Mouse (Mus musculus) ovary, postnatal 14 days (tissue): Measurements from ENCODE around the gene Hnrnpul1.
"Not testable (repeated sequence)": the region's sequence is repeated elsewhere in the genome, so short reads cannot be mapped to it uniquely, and the experiment has no call there.

Experiments used
- DNase-seq: peaks from one replicate; pipeline ENCODE4 v3.0.0; 2022; ENCODE audit warnings: low spot score

The Hnrnpul1 gene

GRCm38 (mm10) chr7:25754738-25755467, at the start of gene Hnrnpul1:
Hnrnpul1 (minus strand) TSS chr7:25754757.
- peak; percentile 99 for DNase-seq

GRCm38 (mm10) chr7:25803460-25803859, 48.9 kb upstream of the Hnrnpul1 start:
- no peak for DNase-seq

GRCm38 (mm10) chr7:25802241-25803125, 47.9 kb upstream of the Hnrnpul1 start:
- DNase-seq = peak; percentile 72

- DNase-seq = no peak
Observed at GRCm38 (mm10) chr7:25801031-25801430, 46.5 kb upstream of the Hnrnpul1 start.

GRCm38 (mm10) chr7:25799369-25799768, 44.8 kb upstream of the Hnrnpul1 start:
- no peak for DNase-seq

- DNase-seq = no peak
Observed at GRCm38 (mm10) chr7:25798540-25798939, 44.0 kb upstream of the Hnrnpul1 start.

GRCm38 (mm10) chr7:25794775-25795174, 40.2 kb upstream of the Hnrnpul1 start:
- no peak for DNase-seq

- DNase-seq = no peak
Observed at GRCm38 (mm10) chr7:25793679-25794078, 39.1 kb upstream of the Hnrnpul1 start.

- DNase-seq = not testable (repeated sequence)
Observed at GRCm38 (mm10) chr7:25792966-25793365, 38.4 kb upstream of the Hnrnpul1 start.

GRCm38 (mm10) chr7:25790615-25791014, 36.1 kb upstream of the Hnrnpul1 start:
- no peak for DNase-seq

GRCm38 (mm10) chr7:25789129-25789440, 34.5 kb upstream of the Hnrnpul1 start:
- no peak for DNase-seq

- peak; percentile 65 for DNase-seq
Observed at GRCm38 (mm10) chr7:25788220-25789128, 33.9 kb upstream of the Hnrnpul1 start, which contains the start of gene Axl. Axl (minus strand) TSS chr7:25788705.

- DNase-seq = peak; percentile 25
Observed at GRCm38 (mm10) chr7:25787456-25788219, 33.1 kb upstream of the Hnrnpul1 start.

- no peak for DNase-seq
Observed at GRCm38 (mm10) chr7:25786974-25787373, 32.4 kb upstream of the Hnrnpul1 start.

- no peak for DNase-seq
Observed at GRCm38 (mm10) chr7:25785752-25786151, 31.2 kb upstream of the Hnrnpul1 start.

- no peak for DNase-seq
Observed at GRCm38 (mm10) chr7:25784808-25785207, 30.3 kb upstream of the Hnrnpul1 start.

- no peak for DNase-seq
Observed at GRCm38 (mm10) chr7:25783746-25784145, 29.2 kb upstream of the Hnrnpul1 start.

- DNase-seq = no peak
Observed at GRCm38 (mm10) chr7:25782744-25783143, 28.2 kb upstream of the Hnrnpul1 start.

GRCm38 (mm10) chr7:25781937-25782610, 27.5 kb upstream of the Hnrnpul1 start:
- DNase-seq = no peak

- DNase-seq = peak; percentile 55
Observed at GRCm38 (mm10) chr7:25781321-25781936, 26.9 kb upstream of the Hnrnpul1 start.
